Mouse (Mus musculus) myocyte (in vitro differentiated cells): ENCODE results near the gene Gm9376. TPM values are rescaled to one million over a fixed set of nuclear protein-coding genes. Genes with fewer than 3 reads are reported as not detected.

Source experiments
- H3K27me3 ChIP-seq: one replicate; pipeline ENCODE4 v1.6.1; 2011; ENCODE audit not compliant: control insufficient read depth, insufficient read depth, insufficient read length
- H3K36me3 ChIP-seq: one replicate; pipeline ENCODE4 v1.6.1; 2011; ENCODE audit not compliant: control insufficient read depth, insufficient read depth
- H3K4me2 ChIP-seq: one replicate; pipeline ENCODE4 v1.6.1; 2011; ENCODE audit warnings: low read depth, control low read depth
- H3K4me3 ChIP-seq: one replicate; pipeline ENCODE4 v1.5.1; 2011; ENCODE audit warnings: mild to moderate bottlenecking, control low read depth, moderate library complexity
- H3K79me2 ChIP-seq: one replicate; pipeline ENCODE4 v1.6.1; 2011; ENCODE audit not compliant: control insufficient read depth, insufficient read depth
- H3ac ChIP-seq: one replicate; pipeline ENCODE4 v1.6.1; 2011; ENCODE audit not compliant: control insufficient read depth, insufficient read length
- CEBPB ChIP-seq: IDR thresholded peaks from 2 replicates; pipeline ENCODE4 v1.6.1; 2011; ENCODE audit warnings: mild to moderate bottlenecking, moderate library complexity; ENCODE audit not compliant: poor library complexity, insufficient read depth, severe bottlenecking
- E2F4 ChIP-seq: IDR thresholded peaks from one replicate; pipeline ENCODE4 v1.6.1; 2011; ENCODE audit warnings: mild to moderate bottlenecking, control low read depth, moderate library complexity; ENCODE audit not compliant: insufficient read depth
- MAX ChIP-seq: IDR thresholded peaks from one replicate; pipeline ENCODE4 v1.6.1; 2011; ENCODE audit warnings: low read depth, mild to moderate bottlenecking, control low read depth
- MYOD1 ChIP-seq, 3 experiments: IDR thresholded peaks; one replicate each; pipeline ENCODE4 v1.6.1; 2011; ENCODE audit warnings: control low read depth in 2 of 3, low read depth in 2 of 3, mild to moderate bottlenecking in 2 of 3, moderate library complexity in 1 of 3; ENCODE audit not compliant: insufficient read length in 2 of 3, control insufficient read depth in 1 of 3
- MYOG ChIP-seq, 3 experiments: IDR thresholded peaks; one replicate each; pipeline ENCODE4 v1.6.1; 2011; ENCODE audit warnings: control low read depth in 2 of 3, low read depth in 2 of 3, mild to moderate bottlenecking in 2 of 3; ENCODE audit not compliant: insufficient read length in 2 of 3, control insufficient read depth in 1 of 3, insufficient read depth in 1 of 3
- POLR2A ChIP-seq: IDR thresholded peaks from one replicate; pipeline ENCODE4 v1.6.1; 2011; ENCODE audit warnings: low read depth, mild to moderate bottlenecking, control low read depth, moderate library complexity; ENCODE audit not compliant: insufficient read length
- POLR2AphosphoS2 ChIP-seq: IDR thresholded peaks from one replicate; pipeline ENCODE4 v1.6.1; 2011; ENCODE audit warnings: low read depth, control low read depth; ENCODE audit not compliant: insufficient read length
- REST ChIP-seq: IDR thresholded peaks from one replicate; pipeline ENCODE4 v1.6.1; 2011; ENCODE audit warnings: mild to moderate bottlenecking, control low read depth, moderate library complexity; ENCODE audit not compliant: insufficient read depth, insufficient read length
- SRF ChIP-seq: IDR thresholded peaks from one replicate; pipeline ENCODE4 v1.6.1; 2011; ENCODE audit warnings: low read depth; ENCODE audit not compliant: control insufficient read depth, insufficient read length
- TCF12 ChIP-seq: IDR thresholded peaks from one replicate; pipeline ENCODE4 v1.6.1; 2011; ENCODE audit warnings: mild to moderate bottlenecking, control low read depth; ENCODE audit not compliant: poor library complexity, insufficient read depth, severe bottlenecking
- TCF3 ChIP-seq: IDR thresholded peaks from one replicate; pipeline ENCODE4 v1.6.1; 2011; ENCODE audit warnings: low read depth, control low read depth; ENCODE audit not compliant: insufficient read length
- USF1 ChIP-seq: IDR thresholded peaks from one replicate; pipeline ENCODE4 v1.6.1; 2011; ENCODE audit warnings: low read depth, mild to moderate bottlenecking, control low read depth, moderate library complexity
- polyA plus RNA-seq: library from polyadenylated mRNA; unstranded; fragments of >200 nt; fragmentation: generic; extraction: Trizol; gene quantifications from one replicate; pipeline ENCODE4 v1.2.1, GENCODE M21; 2012; ENCODE audit warnings: missing spikeins

The Gm9376 gene
- polyA plus RNA-seq, 1 experiment: not detected

DNA sequence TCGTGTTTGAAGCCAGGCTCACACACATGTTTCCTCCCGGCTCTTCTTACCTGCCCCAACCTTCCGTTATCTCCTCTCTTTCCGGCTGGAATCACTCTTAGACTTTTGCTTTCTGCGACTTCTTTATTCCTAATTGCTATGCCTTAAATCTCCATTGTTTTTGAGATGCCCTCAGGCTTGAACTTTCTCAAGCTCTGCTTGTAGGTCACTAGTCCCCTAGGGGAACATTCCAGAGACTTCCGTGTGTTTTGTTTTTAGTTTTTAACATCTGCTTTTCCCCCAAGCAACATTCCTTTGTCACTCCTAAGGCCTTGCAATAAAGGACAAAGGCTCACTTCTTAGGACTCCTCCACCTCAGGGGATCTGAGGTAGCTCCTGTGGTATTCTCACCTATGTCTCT is 13.4 kb upstream of the Gm9376 start:
- no peaks in the 10 kb centered on the region for H3K79me2 ChIP-seq
- H3K4me2 ChIP-seq: no peak overlapping the region
- TF ChIP-seq TCF3 (no peak), USF1 (no peak), REST (no peak), MYOG (IDR thresholded peaks at IDR 0.05; ENCODE audit: control insufficient read depth in 1 of 3, insufficient read depth in 1 of 3, insufficient read length in 2 of 3, low read depth in 2 of 3) (no peak)
- H3K36me3 ChIP-seq: no peaks in the 10 kb centered on the region
- H3ac ChIP-seq: no peak overlapping the region
- no peaks in the 10 kb centered on the region for H3K27me3 ChIP-seq
- no peak overlapping the region for H3K4me3 ChIP-seq

DNA sequence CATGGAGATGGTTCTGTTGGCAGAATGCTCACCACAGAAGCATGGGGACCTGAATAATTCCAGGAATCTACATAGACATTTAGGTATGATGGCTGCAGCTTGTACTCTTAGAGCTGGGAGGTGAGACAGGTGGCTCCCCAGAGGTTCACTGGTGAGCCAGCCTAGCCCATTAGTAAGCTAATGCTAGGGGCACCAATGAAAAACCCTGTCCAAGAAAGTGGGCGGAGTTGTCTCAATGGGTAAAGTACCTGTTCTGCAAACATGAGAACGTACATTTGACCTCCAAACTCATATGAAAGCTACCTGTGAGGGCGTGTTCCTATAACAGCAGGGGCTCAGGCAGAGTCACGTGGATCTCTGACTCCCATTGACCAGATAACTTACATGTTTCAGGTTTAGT is 2.1 kb downstream of the Gm9376 start:
- no peak overlapping the region for H3K4me2 ChIP-seq
- H3ac ChIP-seq: no peak overlapping the region
- no peaks in the 10 kb centered on the region for H3K36me3 ChIP-seq
- H3K27me3 ChIP-seq: no peaks in the 10 kb centered on the region
- H3K4me3 ChIP-seq: no peak overlapping the region
- TF ChIP-seq SRF: no peak
- no peak for TF ChIP-seq MYOG (IDR thresholded peaks at IDR 0.05; ENCODE audit: control insufficient read depth in 1 of 3, insufficient read depth in 1 of 3, insufficient read length in 2 of 3, low read depth in 2 of 3)
- TF ChIP-seq USF1: no peak
- TF ChIP-seq CEBPB: no peak
- no peak for TF ChIP-seq POLR2AphosphoS2
- TF ChIP-seq TCF12: no peak
- TF ChIP-seq MYOD1 (IDR thresholded peaks at IDR 0.05; ENCODE audit: control insufficient read depth in 1 of 3, insufficient read length in 2 of 3, low read depth in 2 of 3): no peak
- no peak for TF ChIP-seq REST
- H3K79me2 ChIP-seq: no peaks in the 10 kb centered on the region

DNA sequence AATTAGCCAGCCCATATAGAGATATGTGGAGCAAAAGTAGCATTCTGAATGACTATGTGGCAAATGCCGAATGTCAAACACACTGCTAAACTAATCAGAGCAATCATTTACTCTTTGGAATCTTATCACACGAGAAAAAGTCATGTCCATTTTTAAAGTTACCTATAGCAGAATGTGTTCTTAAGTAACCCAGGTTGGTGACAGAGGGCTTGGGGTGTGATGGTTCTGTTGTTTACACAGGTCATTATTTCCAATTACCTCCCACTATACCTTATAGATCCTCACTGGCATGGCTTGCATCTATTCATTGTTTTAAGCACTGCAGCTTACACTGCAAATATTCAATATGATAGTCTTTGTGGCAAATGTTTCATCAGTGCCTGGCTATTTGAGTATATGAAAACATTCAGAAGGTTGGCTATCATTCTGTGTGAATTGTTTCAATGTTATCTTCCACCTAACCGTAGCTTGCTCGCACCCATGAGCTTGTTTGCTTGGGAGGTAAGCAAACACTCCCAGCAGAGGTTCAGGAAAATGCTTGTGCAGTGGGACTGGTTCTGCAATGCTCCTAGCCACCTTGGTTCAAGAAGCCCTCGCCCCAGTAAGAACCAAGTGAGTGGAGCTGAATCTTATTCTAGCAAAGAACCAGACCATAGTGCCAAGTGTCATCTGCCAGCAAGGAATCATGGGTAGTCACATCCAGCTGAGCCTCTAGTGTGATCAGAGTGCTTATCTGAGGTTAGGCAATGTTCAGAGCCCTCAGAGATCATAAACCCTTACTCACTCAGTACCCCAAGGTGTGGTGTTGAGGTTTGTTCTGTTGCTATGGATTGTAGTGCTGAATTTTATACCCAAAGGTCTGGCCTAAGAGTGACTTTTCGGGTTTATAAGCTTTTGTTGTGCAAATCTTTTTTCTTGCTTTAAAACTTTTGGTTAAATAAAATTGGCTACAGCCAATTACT is 6.1 kb downstream of the Gm9376 start:
- H3ac ChIP-seq: no peak overlapping the region
- no peaks in the 10 kb centered on the region for H3K36me3 ChIP-seq
- H3K4me2 ChIP-seq: no peak overlapping the region
- no peaks in the 10 kb centered on the region for H3K27me3 ChIP-seq
- TF ChIP-seq SRF (no peak), TCF12 (no peak), MYOD1 (IDR thresholded peaks at IDR 0.05; ENCODE audit: control insufficient read depth in 1 of 3, insufficient read length in 2 of 3, low read depth in 2 of 3) (no peak)
- no peak overlapping the region for H3K4me3 ChIP-seq
- no peaks in the 10 kb centered on the region for H3K79me2 ChIP-seq

DNA sequence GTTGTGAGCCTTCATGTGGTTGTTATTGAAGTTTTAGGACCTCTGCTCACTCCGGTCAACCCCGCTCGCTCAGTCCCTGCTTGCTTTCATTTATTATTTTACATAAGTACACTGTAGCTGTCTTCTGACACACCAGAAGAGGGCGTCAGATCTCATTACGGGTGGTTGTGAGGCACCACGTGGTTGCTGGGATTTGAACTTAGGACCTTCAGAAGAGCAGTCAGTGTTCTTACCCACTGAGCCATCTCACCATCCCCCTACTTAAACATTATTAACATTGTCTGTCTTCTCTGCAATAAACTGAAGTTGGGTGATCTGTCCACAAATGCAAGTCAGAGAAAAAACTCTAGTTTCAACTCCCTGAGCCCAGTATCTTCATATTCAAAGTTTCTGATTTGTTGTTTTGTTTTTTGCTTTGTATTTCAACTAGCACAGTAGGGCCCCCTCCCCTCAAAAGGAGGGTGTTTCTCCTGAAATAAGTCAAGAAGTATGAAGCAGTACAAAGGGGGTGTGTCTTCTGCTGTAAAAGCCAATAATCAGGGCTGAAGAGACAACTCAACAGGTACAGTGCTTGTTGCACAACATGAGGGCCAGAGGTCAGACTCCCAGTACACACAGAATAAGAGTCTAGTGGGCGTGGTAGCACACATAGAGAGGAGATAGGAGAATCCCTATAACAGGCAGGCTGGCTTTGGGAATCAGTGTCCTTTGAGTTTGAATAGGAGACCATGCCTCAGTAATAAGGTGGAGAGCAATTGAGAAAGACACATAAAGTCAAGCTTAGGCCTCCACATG is 11.1 kb downstream of the Gm9376 start:
- no peaks in the 10 kb centered on the region for H3K27me3 ChIP-seq
- no peaks in the 10 kb centered on the region for H3K36me3 ChIP-seq
- no peaks in the 10 kb centered on the region for H3K79me2 ChIP-seq
- no peak overlapping the region for H3K4me2 ChIP-seq
- H3K4me3 ChIP-seq: no peak overlapping the region
- H3ac ChIP-seq: no peak overlapping the region
- TF ChIP-seq POLR2A: no peak
- TF ChIP-seq TCF12: no peak
- no peak for TF ChIP-seq POLR2AphosphoS2
- TF ChIP-seq MYOG (IDR thresholded peaks at IDR 0.05; ENCODE audit: control insufficient read depth in 1 of 3, insufficient read depth in 1 of 3, insufficient read length in 2 of 3, low read depth in 2 of 3): no peak
- TF ChIP-seq REST: no peak
- no peak for TF ChIP-seq USF1
- no peak for TF ChIP-seq E2F4
- no peak for TF ChIP-seq CEBPB
- no peak for TF ChIP-seq MYOD1 (IDR thresholded peaks at IDR 0.05; ENCODE audit: control insufficient read depth in 1 of 3, insufficient read length in 2 of 3, low read depth in 2 of 3)
- TF ChIP-seq MAX: no peak
- TF ChIP-seq SRF: no peak
- TF ChIP-seq TCF3: no peak

DNA sequence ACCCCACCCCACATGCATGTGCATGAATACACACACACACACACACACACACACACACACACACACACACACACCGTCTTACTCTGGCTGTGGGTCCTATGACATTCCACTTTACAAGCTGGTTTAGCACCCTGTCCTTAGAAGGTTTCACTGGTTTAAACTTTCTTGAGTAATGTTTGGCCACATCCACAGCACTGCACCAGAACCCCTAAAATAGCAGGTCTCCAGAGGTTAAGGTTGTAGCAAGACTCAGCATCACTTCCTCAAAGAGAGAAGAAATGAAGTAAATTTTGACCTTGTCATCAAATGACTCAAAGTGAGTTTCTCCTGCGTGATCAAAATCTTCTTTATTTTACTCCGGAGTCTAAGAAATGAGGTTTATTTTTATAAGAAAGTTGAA is 15.5 kb downstream of the Gm9376 start:
- Histone ChIP-seq H3K36me3 (no peaks in the 10 kb centered on the region), H3K4me2 (no peak overlapping the region), H3ac (no peak overlapping the region), H3K4me3 (no peak overlapping the region), H3K79me2 (no peaks in the 10 kb centered on the region), H3K27me3 (no peaks in the 10 kb centered on the region)
- TF ChIP-seq TCF3: no peak
- TF ChIP-seq REST: no peak
- no peak for TF ChIP-seq MYOG (IDR thresholded peaks at IDR 0.05; ENCODE audit: control insufficient read depth in 1 of 3, insufficient read depth in 1 of 3, insufficient read length in 2 of 3, low read depth in 2 of 3)
- TF ChIP-seq POLR2AphosphoS2: no peak
- TF ChIP-seq E2F4: no peak
- no peak for TF ChIP-seq CEBPB
- TF ChIP-seq MYOD1 (IDR thresholded peaks at IDR 0.05; ENCODE audit: control insufficient read depth in 1 of 3, insufficient read length in 2 of 3, low read depth in 2 of 3): no peak
- TF ChIP-seq POLR2A: no peak
- TF ChIP-seq SRF: no peak
- TF ChIP-seq TCF12: no peak
- TF ChIP-seq USF1: no peak
- TF ChIP-seq MAX: no peak
